Mouse (Mus musculus) urinary bladder, postnatal 4 days (tissue): ENCODE measurements around the gene Pnkp.
"Not testable (repeated sequence)": the region's sequence is repeated elsewhere in the genome, so short reads cannot be mapped to it uniquely, and the experiment has no call there.

Experiments used
- DNase-seq, 2 experiments: peaks; one replicate each; pipeline ENCODE4 v3.0.0; 2021 to 2022; ENCODE audit warnings: low spot score in 2 of 2

Gene Pnkp

DNA sequence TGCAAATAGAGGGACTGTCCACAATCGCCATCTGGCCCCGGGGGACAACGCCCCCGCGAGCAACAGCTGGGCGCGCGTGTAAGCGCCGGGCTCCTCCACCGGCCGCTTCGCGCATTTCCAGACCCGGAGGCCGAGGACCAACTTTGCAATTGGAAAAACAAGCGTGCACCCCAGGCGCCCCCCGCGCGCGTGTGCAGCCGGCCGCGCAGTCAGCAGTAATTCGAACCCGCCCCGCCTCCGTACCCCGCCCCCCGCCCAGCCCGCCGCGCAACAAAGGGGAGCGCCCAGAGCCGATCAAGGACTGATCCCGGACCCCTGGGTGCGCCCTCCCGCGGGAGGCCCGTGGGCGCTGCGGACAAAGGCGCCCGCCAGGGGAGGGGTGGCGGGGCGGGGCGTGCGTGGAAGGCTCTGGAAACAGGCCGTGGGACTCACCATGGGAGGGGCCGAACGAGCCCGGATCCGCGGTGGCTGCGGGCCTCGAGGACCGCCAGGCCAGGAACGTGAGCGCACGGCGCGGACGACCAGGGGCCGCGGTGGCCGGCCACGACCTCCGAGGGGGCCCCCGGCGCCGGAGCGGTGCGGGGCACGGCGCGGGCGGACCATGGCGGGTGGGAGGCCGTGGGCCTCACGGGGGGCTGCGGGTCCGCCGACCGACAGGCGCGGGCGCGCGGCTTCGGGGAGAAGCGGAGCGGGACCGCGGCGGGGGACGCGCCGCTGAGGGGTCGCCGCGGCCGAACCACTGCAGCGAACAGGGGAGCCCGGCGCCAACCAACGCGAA lies 12.2 kb downstream of the Pnkp start:
- DNase-seq: peak; percentile 73 to 76

DNA sequence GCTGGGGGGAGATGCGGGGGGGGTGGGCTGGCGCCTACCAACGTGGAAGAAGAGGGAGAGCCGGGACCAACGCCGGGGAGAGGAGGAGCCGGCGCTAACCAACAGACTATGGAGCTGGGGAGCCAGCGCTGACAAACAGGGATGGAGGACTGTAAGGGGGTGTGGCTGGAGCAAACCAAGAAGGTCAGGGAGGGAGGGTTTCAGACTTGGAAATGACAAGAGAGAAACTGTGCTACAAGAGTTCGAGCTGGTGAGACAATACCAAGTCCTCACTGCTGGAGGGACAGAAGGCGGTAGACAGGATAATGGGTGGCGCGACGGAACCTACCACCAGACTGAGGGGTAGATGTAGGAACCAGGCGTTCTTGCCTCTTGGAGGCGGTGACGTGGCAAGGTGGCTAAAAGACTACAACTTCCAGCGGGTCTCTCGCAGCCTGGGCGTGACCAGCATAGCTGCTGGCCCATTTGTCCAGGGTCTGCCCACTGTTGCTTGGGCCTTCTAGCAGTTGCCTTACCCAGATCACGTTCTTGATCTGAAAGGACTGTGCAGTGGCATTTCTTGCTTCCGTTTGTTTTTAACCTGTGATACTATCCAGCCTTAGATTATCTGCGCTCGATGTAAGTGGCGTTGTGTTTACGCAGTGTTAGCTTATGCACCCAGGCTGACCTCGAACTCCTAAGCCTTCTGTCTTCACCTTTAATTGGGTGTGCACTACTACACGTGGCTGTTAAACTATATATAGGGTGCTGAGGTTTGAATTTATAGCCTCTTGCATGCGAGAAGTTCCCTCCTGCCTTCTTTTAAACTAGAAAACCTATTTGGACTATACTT lies 13.0 kb downstream of the Pnkp start, which contains the start of gene Ptov1:
Ptov1 (minus strand) TSS at position 92 of the 832 bp plus-strand sequence.
- peak; percentile 92 for DNase-seq

DNA sequence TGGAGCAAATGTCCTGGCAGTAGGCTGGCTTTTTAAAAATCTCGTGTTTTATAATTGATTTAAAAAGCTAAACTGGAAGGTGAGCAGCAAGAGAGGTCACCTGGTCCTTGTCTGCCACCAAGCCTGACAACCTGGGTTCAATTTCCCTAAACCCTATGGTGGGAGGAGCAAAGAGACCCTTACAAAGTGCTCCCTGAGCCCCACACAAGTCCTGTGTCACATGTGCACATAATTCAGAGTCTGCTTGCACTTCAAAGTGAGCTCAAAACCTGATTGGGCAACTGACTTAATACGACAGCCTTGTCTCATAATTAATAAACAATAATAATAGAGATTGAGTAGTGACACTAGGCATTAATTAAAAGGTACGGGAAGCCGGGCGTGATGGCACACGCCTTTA lies 13.7 kb downstream of the Pnkp start:
- no peak for DNase-seq

DNA sequence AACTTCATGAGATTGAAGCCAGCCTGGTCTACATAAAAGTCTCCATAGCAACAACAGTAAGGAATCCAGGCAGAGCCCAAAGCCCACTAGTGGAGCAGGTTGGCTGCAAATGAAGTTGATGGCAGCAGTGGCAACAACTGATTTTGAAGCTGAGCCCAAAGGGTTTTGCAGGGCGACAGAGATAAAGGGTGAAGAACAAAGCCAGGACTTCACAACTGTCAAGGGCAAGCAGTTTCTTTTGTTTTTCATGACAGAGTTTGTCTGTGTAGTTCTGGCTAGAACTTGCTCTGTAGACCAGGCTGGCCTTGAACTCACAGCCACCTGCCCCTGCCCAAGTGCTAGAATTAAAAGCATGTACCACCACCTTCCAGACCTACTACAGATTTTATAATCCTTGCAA lies 14.2 kb downstream of the Pnkp start:
- DNase-seq: no peak

DNA sequence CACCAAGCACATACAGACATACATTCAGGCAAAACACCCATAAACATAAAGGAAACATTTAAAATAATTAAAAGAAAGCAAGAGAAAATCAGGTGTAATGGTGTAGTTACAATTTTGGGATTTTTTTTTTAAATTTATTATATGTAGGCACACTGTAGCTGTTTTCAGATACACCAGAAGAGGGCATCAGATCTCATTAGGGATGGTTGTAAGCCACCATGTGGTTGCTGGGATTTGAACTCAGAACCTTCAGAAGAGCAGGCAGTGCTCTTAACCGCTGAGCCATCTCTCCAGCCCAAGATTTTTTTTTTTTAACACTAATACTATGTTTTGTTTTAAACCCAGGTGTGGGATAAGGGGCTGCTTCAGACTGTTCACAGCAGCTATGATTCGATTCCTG lies 14.8 kb downstream of the Pnkp start:
- DNase-seq: not testable (repeated sequence)

DNA sequence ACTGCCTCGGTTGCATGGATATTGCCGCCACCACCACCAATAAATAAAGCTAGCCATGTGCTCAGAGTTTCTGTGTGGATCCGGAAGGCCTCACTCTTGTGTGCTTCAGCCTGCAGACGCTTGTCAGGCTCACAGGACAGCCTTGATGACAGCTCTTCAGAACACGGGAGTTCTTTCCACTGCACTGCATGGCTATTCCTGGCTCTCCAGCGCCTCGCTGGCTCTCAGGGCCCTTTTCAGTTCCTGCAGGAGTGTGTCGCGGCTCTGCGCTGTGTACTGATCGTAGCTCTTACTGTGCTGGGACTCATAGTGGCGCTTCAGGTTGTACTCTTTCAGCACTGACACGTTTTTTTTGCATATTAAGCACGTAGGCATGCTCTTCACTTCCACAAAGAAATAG lies 20.9 kb downstream of the Pnkp start:
- DNase-seq: no peak

DNA sequence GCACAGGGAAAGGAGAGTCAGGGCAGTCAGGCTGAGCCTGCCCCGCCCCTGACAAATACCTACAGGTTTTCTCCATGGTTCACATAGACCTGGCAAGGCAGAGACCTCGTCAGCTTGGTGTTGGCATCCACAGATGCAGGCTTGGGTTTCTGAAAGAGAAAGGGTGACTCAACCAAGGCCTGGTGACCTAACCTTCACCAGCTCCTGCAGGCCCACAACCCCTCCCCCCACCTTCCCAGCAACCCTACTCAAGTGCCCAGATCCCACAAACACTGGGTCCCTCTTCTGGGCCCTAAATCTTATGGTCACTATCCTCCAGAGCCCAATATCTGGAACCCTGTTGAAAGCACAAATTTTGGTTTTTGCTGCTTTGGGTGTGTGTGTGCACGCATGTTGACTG lies 26.1 kb downstream of the Pnkp start:
- DNase-seq: no peak

DNA sequence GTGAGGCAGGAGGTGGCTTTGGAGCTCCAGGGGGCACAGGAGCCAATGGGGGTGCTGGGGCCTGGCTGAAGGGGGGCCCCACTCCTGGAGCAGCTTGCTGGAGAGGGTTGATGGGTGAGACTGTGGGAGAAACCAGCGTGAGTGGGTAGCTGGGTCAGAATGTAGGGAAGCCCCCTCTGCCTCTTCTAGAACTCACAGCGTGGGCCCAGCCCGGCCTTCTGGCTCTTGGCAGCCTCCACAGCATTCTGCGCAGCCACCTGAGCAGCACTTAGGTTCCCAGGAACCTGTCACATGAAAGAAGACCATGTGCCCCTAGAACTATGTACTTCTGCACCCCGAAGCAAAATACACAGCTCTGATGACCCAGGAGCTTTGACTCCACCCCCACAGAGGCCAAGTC lies 27.7 kb downstream of the Pnkp start:
- DNase-seq: no peak

DNA sequence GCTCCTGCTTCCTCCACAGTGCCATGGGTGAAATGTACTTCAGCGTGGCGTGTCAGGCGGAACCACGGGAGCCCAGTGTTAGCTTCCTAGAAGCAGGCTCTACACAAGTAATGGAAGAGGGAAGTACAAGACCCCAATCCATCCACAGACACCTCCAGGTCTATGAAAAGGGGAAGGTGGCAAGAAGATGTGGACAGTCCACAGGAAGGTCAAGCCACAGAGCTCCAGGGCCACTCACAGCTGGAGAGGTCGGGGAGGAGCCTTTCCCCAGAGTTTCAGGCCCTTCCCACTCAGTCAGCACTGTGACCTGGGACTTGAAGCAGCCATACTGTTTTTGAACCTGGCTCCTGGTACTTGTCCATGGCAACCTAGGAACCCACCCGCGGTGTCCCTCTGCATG lies 30.0 kb downstream of the Pnkp start:
- no peak for DNase-seq

DNA sequence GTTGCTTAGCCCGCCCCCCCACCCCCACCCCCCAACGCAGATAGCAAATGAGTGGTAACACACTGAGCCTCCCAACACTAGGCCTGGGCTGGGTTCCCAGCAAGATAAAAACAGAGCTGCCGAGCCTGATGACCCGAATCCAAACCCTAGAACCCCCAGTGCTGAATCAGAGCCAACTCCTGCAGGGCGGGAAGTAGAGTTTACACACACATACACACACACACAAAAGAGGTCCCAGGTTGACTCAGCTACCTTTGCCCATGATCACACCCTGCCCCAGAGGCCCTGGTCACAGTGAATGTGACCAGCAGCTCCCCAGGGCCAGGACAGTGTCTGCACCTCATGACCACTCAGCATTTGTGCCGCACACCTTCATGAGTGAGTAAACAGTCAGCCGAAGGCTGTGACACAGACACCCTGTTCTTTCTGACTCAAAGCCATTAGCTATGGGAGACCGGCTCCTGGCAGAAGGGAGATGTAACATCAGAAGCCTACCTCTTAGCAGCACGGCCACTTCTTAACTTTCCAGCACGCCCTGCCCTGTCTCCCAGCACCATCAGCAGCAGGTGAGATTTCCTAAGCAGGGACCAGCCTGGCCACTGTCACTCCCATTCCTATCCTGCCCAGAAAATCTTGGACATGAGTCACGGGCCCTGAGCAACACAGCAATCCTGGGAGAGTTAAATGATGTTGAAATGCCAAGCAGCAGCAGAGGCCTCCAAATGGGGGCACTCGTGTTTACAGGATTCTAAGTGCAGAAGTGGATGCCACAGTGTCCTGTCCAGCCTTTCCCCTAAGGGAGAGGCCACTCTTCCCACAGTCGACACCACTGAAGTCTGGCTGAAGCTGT lies 31.5 kb downstream of the Pnkp start:
- DNase-seq: no peak

DNA sequence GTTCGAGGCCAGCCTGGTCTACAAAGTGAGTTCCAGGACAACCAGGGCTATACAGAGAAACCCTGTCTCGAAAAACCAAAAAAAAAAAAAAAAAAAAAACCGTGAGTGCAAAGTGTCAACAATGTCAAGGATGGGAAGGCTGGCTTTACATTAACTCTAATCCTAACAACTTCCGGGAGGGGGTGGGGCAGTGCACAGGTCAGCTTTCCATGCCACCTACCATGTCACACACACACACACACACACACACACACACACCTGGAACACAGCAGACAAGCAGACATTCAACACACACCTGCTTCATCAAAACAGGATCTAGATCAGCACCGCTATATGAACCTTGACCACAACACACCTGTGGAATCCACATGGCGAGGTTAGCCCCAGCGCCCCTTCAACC lies 33.2 kb downstream of the Pnkp start:
- DNase-seq: no peak

DNA sequence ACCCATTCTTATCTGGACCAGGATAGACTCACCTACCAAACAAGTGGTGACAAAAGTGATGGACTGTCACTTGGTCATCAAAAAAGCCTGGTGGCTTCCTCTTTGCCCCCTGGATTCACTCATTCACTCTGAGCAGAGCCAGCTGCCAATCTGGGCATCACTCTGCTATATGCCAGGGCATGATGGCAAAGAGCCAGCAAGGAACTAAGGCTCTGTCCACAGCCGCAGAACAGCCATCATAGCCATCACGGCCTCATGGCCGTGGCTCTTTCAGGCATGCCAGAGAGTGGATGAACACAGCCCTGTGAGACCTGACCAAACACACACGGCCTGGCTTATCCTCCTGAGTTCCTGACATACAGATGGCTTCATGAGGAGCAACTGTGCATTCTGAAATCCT lies 33.8 kb downstream of the Pnkp start:
- DNase-seq: no peak

DNA sequence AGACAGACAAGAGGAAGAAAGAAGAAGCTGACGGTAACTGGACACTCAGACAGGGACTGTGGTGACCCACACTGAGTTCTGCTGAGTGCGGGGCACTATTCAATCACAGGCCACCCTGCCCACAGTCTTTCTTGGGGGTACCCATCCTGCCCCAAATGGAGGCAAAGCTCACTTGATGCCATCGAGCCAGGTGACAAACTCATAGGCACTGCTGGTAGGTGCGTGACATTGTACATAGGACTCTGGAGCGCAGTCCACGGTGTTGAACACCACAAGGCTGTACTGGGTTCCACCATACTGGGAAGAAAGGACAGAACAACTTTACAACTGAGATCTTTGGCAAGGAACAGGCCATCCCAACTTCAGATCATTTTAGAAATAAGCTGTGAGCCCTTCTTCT lies 34.7 kb downstream of the Pnkp start:
- DNase-seq: no peak

DNA sequence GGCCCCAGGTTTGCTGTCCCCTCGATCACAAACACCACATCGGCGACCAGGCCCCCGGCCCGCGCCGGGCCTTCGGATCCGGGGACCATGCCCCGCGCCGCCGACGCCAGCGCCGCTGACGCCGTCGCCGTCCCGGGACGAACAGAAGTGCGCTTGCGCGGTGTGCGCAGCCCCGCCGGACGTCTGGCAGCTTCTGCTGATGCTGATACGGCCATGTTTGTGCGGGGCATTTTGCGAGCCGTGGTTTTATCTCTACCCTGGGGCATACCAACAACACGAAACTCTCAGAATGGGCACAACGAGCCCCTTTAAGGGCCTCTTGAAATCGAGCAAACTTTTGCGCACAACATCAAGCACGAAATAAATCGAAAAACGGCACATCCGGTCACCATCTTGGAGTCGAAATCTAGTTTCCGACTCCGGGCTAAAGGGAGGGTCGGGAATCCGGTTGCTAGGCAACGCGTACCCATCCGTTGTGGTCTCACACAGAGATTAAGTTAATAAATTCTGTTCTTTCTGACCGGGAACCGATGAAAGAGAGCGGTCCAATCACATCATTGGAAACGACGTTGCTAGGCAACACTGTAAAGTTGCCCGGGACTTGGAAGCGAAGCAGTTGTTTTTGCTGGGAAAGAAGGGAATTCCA lies 35.5 kb downstream of the Pnkp start, which contains the start of gene Med25:
Med25 (minus strand) TSS at position 437 of the 646 bp plus-strand sequence.
- peak; percentile 88 to 89 for DNase-seq

DNA sequence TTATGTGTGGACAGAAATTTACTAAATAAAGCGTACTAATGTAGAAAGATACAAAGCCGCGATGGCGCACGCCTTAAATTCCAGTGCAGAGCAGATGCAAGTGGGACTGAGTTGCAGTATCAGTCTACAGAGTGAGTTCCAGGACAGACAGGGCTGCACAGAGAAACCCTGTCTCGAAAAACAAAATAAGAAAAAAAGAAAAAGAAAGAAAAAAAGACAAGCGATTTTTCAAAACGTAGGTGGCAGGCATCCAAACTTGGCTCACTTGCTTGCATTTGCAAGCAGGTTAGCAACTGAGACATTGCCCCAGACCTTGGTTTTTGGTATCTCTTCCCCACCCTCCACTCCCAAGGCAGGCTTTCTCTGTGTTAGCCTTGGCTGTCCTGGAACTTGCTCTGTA lies 36.3 kb downstream of the Pnkp start:
- no peak for DNase-seq

DNA sequence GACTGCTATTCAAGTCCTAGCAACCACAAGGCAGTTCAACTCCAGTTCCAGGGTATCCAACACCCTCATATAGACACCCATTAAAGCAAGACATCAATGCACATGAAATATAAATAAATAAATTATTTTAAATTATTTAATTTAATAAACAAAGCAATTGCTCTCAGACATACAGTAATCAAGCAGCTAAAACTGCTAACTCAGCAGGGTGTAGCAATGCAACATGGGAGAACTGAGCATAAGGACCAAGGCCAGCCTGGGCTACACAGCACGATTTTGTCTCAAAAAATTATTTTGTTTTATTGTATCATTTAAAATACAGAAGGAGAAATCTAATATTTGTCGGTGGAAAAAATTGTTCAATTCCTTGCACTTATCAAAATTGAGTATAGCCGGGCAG lies 37.2 kb downstream of the Pnkp start:
- no peak for DNase-seq

DNA sequence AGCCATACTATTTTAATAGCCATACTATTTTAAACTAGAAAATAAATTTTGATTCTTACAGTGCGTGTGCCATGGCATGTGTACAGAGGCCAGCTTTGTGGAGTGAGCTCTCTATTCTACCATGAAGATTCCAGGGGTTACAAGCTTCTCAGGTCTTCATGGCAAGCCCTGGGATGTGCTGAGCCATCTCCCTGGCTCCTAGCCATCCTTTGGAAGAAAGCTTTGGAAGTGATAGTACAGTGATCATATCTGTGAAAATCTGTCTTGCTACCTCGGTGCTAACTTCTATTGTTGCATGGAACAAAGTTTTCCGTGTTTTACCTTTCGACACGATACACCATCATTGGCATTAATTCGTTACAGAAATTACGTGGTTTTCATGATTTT lies 38.3 kb downstream of the Pnkp start:
- DNase-seq: no peak

DNA sequence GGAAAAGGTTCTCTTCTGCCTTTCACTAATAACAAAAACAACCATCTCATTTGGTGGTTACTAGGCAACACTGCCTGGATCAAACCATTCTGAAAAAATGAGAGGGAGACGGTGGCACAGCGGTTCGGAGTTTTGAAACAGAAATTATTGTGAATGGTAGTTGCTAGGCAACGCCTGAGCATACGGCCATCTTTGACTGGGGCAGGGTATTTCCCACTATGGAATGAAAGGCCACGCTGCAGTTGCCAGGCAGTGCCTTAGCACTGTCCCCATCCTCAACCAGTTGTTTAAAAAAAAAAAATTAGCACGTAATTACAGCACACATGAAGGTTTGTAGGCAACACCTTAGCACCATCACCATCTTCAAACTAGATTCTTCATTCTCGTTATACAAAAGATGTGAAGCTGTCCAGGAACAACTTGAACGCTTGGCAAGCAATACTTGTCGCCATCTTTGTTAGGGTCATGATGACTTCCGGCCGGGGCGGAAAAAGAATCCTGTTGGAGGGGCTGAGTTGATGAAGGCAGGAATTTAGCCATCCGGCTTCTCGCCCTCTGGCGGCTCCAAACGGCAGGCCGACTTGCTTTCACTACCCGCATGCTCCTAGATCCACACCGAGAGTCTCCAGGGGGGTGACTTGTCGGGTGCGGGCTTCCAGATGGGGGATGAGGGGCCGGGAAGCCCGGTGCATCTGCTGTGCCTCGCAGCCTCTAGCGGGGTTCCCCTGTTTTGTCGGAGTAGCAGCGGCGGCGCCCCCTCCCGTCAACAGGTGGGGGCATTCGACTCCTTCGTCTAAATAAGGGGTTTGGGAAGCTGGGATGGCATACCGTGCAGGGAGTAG lies 38.9 kb downstream of the Pnkp start, which contains the start of gene Fuz:
Fuz (plus strand) TSS at position 487 of the 842 bp plus-strand sequence.
- peak; percentile 87 to 88 for DNase-seq

DNA sequence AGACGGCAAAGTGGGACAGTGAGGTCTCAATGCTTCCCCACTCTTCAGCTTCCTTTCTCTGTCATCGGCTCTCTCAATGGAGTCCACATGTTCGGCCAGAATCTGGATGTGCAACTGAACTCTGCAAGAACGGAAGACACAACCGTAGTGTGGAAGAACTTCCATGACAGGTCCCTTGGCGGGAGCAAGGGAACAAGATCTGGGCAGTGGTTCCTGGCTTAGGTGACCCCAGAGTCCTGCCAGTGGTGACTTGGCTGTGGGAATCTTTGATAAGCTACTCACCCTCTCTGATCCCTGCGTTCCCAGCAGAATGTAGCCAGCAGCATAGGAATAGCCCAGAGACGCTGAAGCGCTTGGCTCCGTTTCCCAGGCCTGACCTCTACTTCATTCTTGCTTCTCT lies 39.6 kb downstream of the Pnkp start:
- no peak for DNase-seq

DNA sequence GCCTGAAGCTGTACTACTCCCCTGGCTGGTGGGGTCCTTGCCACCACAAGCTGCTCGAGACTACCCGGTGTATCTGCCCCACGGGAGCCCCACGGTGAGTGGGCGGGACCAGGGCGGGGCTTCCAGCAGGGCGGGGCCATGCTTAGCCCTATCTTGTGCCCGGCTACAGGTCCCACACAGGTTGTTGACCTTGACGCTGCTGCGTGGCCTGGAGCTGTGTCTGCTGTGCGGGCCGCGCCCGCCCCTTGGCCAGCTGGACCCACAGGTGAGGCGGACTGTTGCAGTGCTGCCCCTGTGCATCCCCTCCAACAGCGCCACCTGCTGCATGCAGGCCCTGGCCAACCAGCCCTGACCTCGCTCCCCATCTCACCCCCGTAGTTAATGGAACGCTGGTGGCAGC lies 41.7 kb downstream of the Pnkp start:
- DNase-seq: no peak

DNA sequence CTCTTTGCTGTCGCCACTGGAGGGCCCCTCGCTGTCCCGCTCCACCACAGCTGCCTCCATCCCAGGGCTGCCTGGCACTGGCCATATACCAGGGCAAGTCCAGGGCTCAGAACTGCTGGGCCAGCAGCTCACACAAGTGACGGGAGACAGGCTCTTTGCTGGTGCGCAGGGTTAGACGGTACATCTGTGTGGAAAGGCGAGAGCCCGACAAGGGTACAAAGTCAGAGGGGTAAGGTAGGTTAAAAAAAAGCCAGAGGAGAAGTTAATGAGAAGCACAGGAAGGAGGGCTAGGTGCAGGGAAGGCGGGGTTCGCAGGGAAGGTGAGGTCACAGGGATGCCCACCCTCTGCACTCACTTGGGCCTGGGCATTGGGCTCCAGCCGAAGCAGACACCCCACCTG lies 43.7 kb downstream of the Pnkp start:
- DNase-seq: no peak
